Mouse (Mus musculus) midbrain, embryonic 14.5 days (tissue): Measurements from ENCODE around the gene Frmd4a. TPM values are rescaled to one million over a fixed set of nuclear protein-coding genes. Genes with fewer than 3 reads are reported as not detected.

Experiments
- ATAC-seq: fragments of 200-750 bp; cut with Nextera tagmentation; 2 replicates; pipeline ENCODE4 v1.8.0; 2017; ENCODE audit warnings: moderate number of reproducible peaks, moderate library complexity; ENCODE audit not compliant: low FRiP score, low TSS enrichment
- DNase-seq: peaks from one replicate; pipeline ENCODE4 v3.0.0-alpha.2; 2015
- H3K27ac ChIP-seq: fragments of 300-500 bp; sonication (generic); replicated peaks from 2 replicates; pipeline ENCODE4 v1.5.1; 2014; ENCODE audit warnings: mild to moderate bottlenecking, low read depth, low read length, moderate library complexity
- H3K27me3 ChIP-seq: fragments of 300-500 bp; sonication (generic); 2 replicates; pipeline ENCODE4 v1.6.1; 2014; ENCODE audit warnings: low read length, control low read depth, mixed read lengths; ENCODE audit not compliant: control insufficient read depth, insufficient read depth
- H3K36me3 ChIP-seq: fragments of 300-500 bp; sonication (generic); 2 replicates; pipeline ENCODE4 v1.6.1; 2014; ENCODE audit warnings: low read length, control low read depth; ENCODE audit not compliant: control insufficient read depth, insufficient read depth
- H3K4me1 ChIP-seq: fragments of 300-500 bp; sonication (generic); 2 replicates; pipeline ENCODE4 v1.6.1; 2014; ENCODE audit warnings: mild to moderate bottlenecking, antibody characterized with exemption, low read length, control low read depth; ENCODE audit not compliant: control insufficient read depth, insufficient read depth
- H3K4me2 ChIP-seq: fragments of 300-500 bp; sonication (generic); 2 replicates; pipeline ENCODE4 v1.6.1; 2014; ENCODE audit warnings: mild to moderate bottlenecking, low read length, moderate library complexity
- H3K4me3 ChIP-seq: fragments of 300-500 bp; sonication (generic); replicated peaks from 2 replicates; pipeline ENCODE4 v1.5.1; 2014; ENCODE audit warnings: low read depth, low read length
- H3K9ac ChIP-seq: fragments of 300-500 bp; sonication (generic); replicated peaks from 2 replicates; pipeline ENCODE4 v1.6.1; 2014; ENCODE audit warnings: mild to moderate bottlenecking, low read length, moderate library complexity
- H3K9me3 ChIP-seq: fragments of 300-500 bp; sonication (generic); 2 replicates; pipeline ENCODE4 v1.6.1; 2016; ENCODE audit warnings: low read length, control low read depth, mixed read lengths; ENCODE audit not compliant: control insufficient read depth
- WGBS: fragments of 180-500 bp; shearing (Covaris S2); extraction: QIAGEN DNeasy Blood & Tissue Kit; methylation state at CpG from one replicate; pipeline ENCODE4 v1.1.7; 2014; 5-methylcytosine and 5-hydroxymethylcytosine counted together
- polyA plus RNA-seq: library from polyadenylated mRNA; unstranded; fragments of >200 nt; fragmentation: Nextera tagmentation; extraction: Ambion mirVana; gene quantifications from 2 replicates; pipeline ENCODE4 v1.2.1, GENCODE M21; 2014

Gene Frmd4a
- polyA plus RNA-seq, 1 experiment from 2014 or later = 68.4 TPM

DNA sequence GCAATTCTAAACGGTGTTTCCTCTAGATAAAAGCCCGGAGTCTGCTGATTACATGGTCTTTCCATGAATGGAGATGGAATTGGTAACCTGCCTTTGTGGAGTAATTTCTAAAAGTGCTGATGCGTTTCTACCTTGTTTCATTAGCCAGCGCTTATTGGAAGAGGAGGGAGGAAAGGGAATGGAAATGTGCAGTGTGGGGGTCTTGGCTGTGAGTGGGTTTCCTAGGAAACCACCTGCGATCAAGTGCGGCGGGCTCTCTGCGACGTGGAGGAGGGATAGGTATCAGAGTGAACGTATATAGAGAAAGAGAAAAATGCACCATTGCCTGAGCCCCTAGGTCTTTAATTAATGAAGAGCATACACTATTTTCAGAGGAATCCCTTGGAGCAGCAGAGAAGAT lies 152.2 kb downstream of the Frmd4a start:
- ATAC-seq (peak; percentile 63; the same call in 1 of the 2 replicates), DNase-seq (peak; percentile 76)
- no peaks in the 10 kb centered on the region; the same call in 1 of the 2 replicates for H3K36me3 ChIP-seq
- peak overlapping the region; percentile 73 for H3K27ac ChIP-seq
- 30% methylated on average over 10 of the region's 10 CpGs for WGBS
- H3K27me3 ChIP-seq = no peaks in the 10 kb centered on the region
- H3K4me3 ChIP-seq = no peak overlapping the region
- peak overlapping the region; percentile 16 for H3K4me2 ChIP-seq
- H3K9ac ChIP-seq = 0 out of 2 replicates have a peak overlapping the region, but pooled peaks have one; percentile 27
- H3K4me1 ChIP-seq = peaks cover 13% of the 10 kb centered on the region
- no peaks in the 10 kb centered on the region for H3K9me3 ChIP-seq

DNA sequence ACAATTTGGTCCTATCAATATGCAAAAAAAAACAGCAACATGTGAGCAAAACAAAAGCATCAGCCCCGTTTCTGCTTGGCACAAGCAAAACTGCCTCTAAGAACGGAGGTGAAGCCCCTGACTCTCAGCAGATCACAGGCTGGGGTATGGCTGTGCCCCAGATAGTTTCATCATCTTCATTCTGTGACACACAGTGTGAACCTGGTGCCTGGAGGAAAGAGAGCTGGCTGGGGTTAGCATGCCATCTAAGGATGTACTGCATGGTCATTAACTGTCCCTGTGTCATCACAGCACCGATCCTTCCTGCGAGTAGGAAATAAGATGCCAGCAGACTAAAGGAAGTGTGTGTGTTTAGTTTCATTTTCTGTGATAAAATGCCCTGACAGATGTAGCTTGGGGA lies 152.7 kb downstream of the Frmd4a start:
- peaks cover 13% of the 10 kb centered on the region for H3K4me1 ChIP-seq
- DNase-seq = no peak
- H3K27me3 ChIP-seq = no peaks in the 10 kb centered on the region
- no peak overlapping the region for H3K4me3 ChIP-seq
- H3K9ac ChIP-seq = peak overlapping the region; percentile 27; the same call in 1 of the 2 replicates
- no peaks in the 10 kb centered on the region for H3K9me3 ChIP-seq
- no peaks in the 10 kb centered on the region; the same call in 1 of the 2 replicates for H3K36me3 ChIP-seq
- no peak for ATAC-seq
- 67% methylated on average over 4 of the region's 4 CpGs for WGBS
- peak overlapping the region; percentile 73 for H3K27ac ChIP-seq
- H3K4me2 ChIP-seq = peak overlapping the region; percentile 16

- DNase-seq (no peak), ATAC-seq (no peak)
- no peaks in the 10 kb centered on the region for H3K4me1 ChIP-seq
- H3K27me3 ChIP-seq = no peaks in the 10 kb centered on the region
- no peak overlapping the region for H3K9ac ChIP-seq
- H3K36me3 ChIP-seq = no peaks in the 10 kb centered on the region
- 81% methylated on average over 8 of the region's 8 CpGs for WGBS
- H3K4me3 ChIP-seq = no peak overlapping the region
- no peak overlapping the region for H3K27ac ChIP-seq
- no peaks in the 10 kb centered on the region for H3K9me3 ChIP-seq
- no peak overlapping the region for H3K4me2 ChIP-seq
These were observed 167.5 kb downstream of the Frmd4a start for GRCm38 (mm10) chr2:4184991-4185390.

DNA sequence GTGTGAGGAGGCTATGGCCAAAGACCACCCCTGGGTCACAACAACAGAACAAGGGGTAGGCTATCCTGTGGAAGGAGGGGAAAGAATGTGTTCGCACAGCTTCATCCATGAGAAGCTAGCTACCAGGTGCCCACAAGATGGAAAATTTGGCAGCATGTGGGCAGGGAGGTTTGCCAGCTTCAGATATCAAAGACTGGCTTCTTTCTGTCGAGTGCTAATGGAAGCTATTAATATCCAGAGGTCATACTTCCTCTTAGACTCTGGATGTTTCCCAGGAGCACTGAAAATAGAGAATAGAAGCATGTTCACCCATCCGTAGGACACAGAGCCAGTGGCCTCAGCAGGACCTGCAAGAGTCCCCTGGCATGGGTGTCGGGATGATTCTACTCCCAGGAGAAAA lies 170.0 kb downstream of the Frmd4a start:
- WGBS = 76% methylated on average over 4 of the region's 4 CpGs
- H3K36me3 ChIP-seq = no peaks in the 10 kb centered on the region
- no peak overlapping the region for H3K27ac ChIP-seq
- no peaks in the 10 kb centered on the region for H3K27me3 ChIP-seq
- H3K4me3 ChIP-seq = no peak overlapping the region
- ATAC-seq (no peak), DNase-seq (no peak)
- H3K9ac ChIP-seq = no peak overlapping the region
- no peak overlapping the region for H3K4me2 ChIP-seq
- H3K9me3 ChIP-seq = no peaks in the 10 kb centered on the region
- no peaks in the 10 kb centered on the region for H3K4me1 ChIP-seq

DNA sequence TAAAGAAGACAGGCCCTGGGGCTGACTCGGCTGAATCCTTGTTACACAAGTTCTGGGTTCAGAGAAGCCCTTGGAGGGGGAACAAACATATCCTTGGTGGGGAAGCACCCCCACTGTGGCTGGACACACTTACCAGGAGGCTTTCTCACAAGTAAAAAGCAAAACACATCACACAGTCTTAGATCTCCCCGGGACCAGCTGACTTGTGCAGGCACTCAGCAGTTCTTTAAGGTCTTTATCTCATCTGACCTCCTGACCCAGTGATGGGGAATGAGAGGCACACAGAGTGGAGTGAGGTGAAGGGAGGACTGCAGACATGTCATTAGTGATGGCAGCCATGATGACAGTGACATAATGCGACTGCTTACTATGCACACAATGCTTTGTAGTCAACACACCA lies 170.8 kb downstream of the Frmd4a start:
- 22% methylated on average over 3 of the region's 3 CpGs for WGBS
- DNase-seq (no peak), ATAC-seq (no peak)
- H3K9me3 ChIP-seq = no peaks in the 10 kb centered on the region
- no peak overlapping the region for H3K4me3 ChIP-seq
- no peak overlapping the region for H3K27ac ChIP-seq
- H3K4me1 ChIP-seq = no peaks in the 10 kb centered on the region
- no peaks in the 10 kb centered on the region for H3K36me3 ChIP-seq
- no peaks in the 10 kb centered on the region for H3K27me3 ChIP-seq
- no peak overlapping the region for H3K9ac ChIP-seq
- H3K4me2 ChIP-seq = no peak overlapping the region

DNA sequence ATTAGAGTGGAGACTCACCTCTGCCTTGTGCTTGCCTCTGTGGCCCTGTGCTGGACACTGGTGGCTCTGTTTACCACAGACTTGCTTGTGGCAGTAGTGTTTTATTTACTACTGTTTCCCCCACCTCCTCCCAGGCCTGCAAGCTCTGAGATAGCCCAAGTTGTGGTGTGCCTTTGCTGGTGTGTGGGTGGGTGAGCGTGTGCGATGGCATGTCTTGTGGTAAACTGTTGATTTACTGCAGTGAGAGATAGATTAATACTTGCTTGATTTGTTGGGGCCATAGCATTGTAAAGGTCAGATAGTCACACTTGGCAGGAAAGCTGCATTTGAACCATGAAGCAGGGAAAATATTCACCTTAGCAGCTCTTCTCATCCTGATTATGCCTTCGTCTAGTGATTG lies 172.8 kb downstream of the Frmd4a start:
- H3K36me3 ChIP-seq = no peaks in the 10 kb centered on the region
- H3K27me3 ChIP-seq = no peaks in the 10 kb centered on the region
- ATAC-seq (no peak), DNase-seq (no peak)
- H3K27ac ChIP-seq = no peak overlapping the region
- H3K9me3 ChIP-seq = no peaks in the 10 kb centered on the region
- WGBS = 87% methylated on average over 3 of the region's 3 CpGs
- peaks cover 13% of the 10 kb centered on the region for H3K4me1 ChIP-seq
- H3K4me2 ChIP-seq = no peak overlapping the region
- no peak overlapping the region for H3K4me3 ChIP-seq
- H3K9ac ChIP-seq = no peak overlapping the region

DNA sequence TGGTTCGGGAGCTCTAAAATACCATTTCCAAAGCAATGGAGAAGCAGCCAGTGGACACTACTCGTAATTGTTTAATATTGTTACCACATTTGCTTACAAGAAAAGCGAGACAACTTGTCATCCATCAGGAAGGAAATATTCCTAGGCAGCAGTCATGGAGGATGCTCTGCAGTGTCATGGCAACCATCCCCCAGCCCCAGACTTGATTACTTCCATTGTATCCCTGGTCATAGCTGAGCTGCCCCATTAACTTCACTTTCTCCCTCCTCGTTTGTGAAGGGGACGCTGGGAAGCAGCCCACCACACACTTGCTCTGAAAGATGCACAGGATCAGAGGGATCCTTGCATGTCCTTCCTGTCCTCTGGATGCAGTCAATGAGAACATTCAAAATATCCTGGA lies 173.5 kb downstream of the Frmd4a start:
- no peak for DNase-seq
- Histone ChIP-seq H3K9ac (no peak overlapping the region), H3K4me1 (peaks cover 13% of the 10 kb centered on the region), H3K9me3 (no peaks in the 10 kb centered on the region), H3K27me3 (no peaks in the 10 kb centered on the region), H3K27ac (no peak overlapping the region), H3K4me3 (no peak overlapping the region), H3K36me3 (no peaks in the 10 kb centered on the region), H3K4me2 (no peak overlapping the region)
- ATAC-seq = no peak
- WGBS = 29% methylated on average over 5 of the region's 5 CpGs

GRCm38 (mm10) chr2:4193206-4193605 lies 175.7 kb downstream of the Frmd4a start:
- H3K27ac ChIP-seq = no peak overlapping the region
- DNase-seq (no peak), ATAC-seq (no peak)
- peaks cover 13% of the 10 kb centered on the region for H3K4me1 ChIP-seq
- no peak overlapping the region for H3K4me2 ChIP-seq
- no peak overlapping the region for H3K4me3 ChIP-seq
- no peak overlapping the region for H3K9ac ChIP-seq
- no peaks in the 10 kb centered on the region for H3K36me3 ChIP-seq
- no peaks in the 10 kb centered on the region for H3K27me3 ChIP-seq
- H3K9me3 ChIP-seq = no peaks in the 10 kb centered on the region

GRCm38 (mm10) chr2:4194324-4195014 lies 177.0 kb downstream of the Frmd4a start:
- Histone ChIP-seq H3K27ac (no peak overlapping the region), H3K4me1 (peaks cover 13% of the 10 kb centered on the region), H3K9me3 (no peaks in the 10 kb centered on the region), H3K4me2 (no peak overlapping the region), H3K4me3 (no peak overlapping the region), H3K27me3 (no peaks in the 10 kb centered on the region), H3K36me3 (no peaks in the 10 kb centered on the region), H3K9ac (no peak overlapping the region)
- DNase-seq (peak; percentile 64), ATAC-seq (peak; percentile 79; the same call in 1 of the 2 replicates)
- 42% methylated on average over 9 of the region's 9 CpGs for WGBS
